Mouse (Mus musculus) myocyte (in vitro differentiated cells): ENCODE results near the gene Whrn.

ENCODE experiments used
- MAX ChIP-seq: IDR thresholded peaks from one replicate; pipeline ENCODE4 v1.6.1; 2011; ENCODE audit warnings: low read depth, mild to moderate bottlenecking, control low read depth
- MYOD1 ChIP-seq, 3 experiments: IDR thresholded peaks; one replicate each; pipeline ENCODE4 v1.6.1; 2011; ENCODE audit warnings: control low read depth in 2 of 3, low read depth in 2 of 3, mild to moderate bottlenecking in 2 of 3, moderate library complexity in 1 of 3; ENCODE audit not compliant: insufficient read length in 2 of 3, control insufficient read depth in 1 of 3
- MYOG ChIP-seq, 3 experiments: IDR thresholded peaks; one replicate each; pipeline ENCODE4 v1.6.1; 2011; ENCODE audit warnings: control low read depth in 2 of 3, low read depth in 2 of 3, mild to moderate bottlenecking in 2 of 3; ENCODE audit not compliant: insufficient read length in 2 of 3, control insufficient read depth in 1 of 3, insufficient read depth in 1 of 3
- POLR2A ChIP-seq: IDR thresholded peaks from one replicate; pipeline ENCODE4 v1.6.1; 2011; ENCODE audit warnings: low read depth, mild to moderate bottlenecking, control low read depth, moderate library complexity; ENCODE audit not compliant: insufficient read length
- POLR2AphosphoS2 ChIP-seq: IDR thresholded peaks from one replicate; pipeline ENCODE4 v1.6.1; 2011; ENCODE audit warnings: low read depth, control low read depth; ENCODE audit not compliant: insufficient read length
- SRF ChIP-seq: IDR thresholded peaks from one replicate; pipeline ENCODE4 v1.6.1; 2011; ENCODE audit warnings: low read depth; ENCODE audit not compliant: control insufficient read depth, insufficient read length
- TCF12 ChIP-seq: IDR thresholded peaks from one replicate; pipeline ENCODE4 v1.6.1; 2011; ENCODE audit warnings: mild to moderate bottlenecking, control low read depth; ENCODE audit not compliant: poor library complexity, insufficient read depth, severe bottlenecking
- TCF3 ChIP-seq: IDR thresholded peaks from one replicate; pipeline ENCODE4 v1.6.1; 2011; ENCODE audit warnings: low read depth, control low read depth; ENCODE audit not compliant: insufficient read length
- USF1 ChIP-seq: IDR thresholded peaks from one replicate; pipeline ENCODE4 v1.6.1; 2011; ENCODE audit warnings: low read depth, mild to moderate bottlenecking, control low read depth, moderate library complexity

DNA sequence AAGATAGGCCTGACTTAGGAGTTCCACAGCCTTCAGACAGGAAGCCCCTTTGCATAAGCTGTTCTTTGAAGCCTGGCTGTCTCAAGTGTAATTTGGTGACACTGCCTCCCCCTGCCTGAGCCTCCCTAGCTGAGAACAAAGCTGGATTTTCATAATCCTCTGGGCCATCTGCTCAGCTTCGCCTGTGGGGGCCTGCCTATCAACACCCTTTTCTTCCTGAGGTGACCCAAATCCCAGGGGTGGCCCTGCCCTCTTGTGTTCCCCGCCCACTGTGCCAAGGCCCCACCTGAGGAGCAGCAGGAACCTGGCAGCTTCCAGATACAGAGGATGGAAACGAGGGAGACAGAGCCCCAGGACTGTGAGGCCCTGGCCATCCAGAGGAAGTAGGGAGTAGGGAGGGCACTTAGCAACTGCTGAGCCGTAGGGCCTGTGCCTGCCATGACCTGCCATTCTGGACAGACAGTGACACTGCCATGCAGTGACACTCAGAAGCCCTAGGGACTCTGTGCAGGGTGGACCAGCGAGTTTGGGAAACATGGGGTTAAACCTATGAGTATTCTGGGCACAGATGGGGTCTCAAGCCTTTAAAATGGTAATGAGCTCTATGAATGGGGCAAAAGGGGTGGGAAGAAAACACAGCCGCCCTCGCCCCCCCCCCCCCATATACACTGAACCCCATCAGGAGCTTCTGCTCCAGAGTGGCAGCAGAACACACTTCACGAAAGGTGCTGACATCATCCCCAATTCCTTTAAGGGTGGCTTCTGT is 106.5 kb downstream of the Whrn start:
- TF ChIP-seq POLR2A, result no peak
- no peak for TF ChIP-seq TCF12
- no peak for TF ChIP-seq MAX
- no peak for TF ChIP-seq TCF3
- TF ChIP-seq USF1, result no peak
- TF ChIP-seq MYOD1 (IDR thresholded peaks at IDR 0.05; ENCODE audit: control insufficient read depth in 1 of 3, insufficient read length in 2 of 3, low read depth in 2 of 3), result no peak
- no peak for TF ChIP-seq POLR2AphosphoS2
- no peak for TF ChIP-seq SRF
- no peak for TF ChIP-seq MYOG (IDR thresholded peaks at IDR 0.05; ENCODE audit: control insufficient read depth in 1 of 3, insufficient read depth in 1 of 3, insufficient read length in 2 of 3, low read depth in 2 of 3)
